Mouse (Mus musculus): ENCODE measurements around the gene Pbx4.

DNA sequence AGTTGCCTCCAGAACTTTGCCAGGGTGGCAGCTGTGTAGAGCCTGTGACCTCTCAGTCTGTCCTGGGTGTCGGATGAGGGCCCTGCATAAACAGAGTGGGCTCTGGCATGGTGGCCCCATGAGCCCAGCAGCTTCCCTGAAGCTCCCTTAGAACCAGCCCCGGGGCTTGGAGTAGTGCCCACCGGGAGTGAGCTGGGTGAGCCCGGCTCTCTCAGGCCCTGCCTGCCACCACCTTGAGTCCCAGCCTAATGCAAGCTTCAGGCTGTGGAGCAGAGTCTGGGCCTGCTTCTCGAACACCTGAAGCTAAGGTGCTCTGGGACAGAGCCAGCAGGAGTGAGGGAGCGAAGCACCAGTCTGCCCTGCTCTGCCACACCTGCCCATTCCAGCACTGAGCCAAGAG, 38.6 kb downstream of the Pbx4 start:
- TF ChIP-seq POLR2A (IDR thresholded peaks at IDR 0.05; ENCODE audit: insufficient read depth, low read depth, low read length) (no peak), CTCF (IDR thresholded peaks at IDR 0.05; ENCODE audit: insufficient read depth, low read depth, low read length) (no peak)

Measured in olfactory bulb, adult 2 months (tissue).